Mouse (Mus musculus) midbrain, embryonic 12.5 days (tissue): ENCODE results near the gene Aph1c. TPM values are rescaled to one million over a fixed set of nuclear protein-coding genes. Genes with fewer than 3 reads are reported as not detected.
"Not testable (repeated sequence)": the region's sequence is repeated elsewhere in the genome, so short reads cannot be mapped to it uniquely, and the experiment has no call there.

Source experiments
- ATAC-seq: fragments of 200-750 bp; cut with Nextera tagmentation; 2 replicates; pipeline ENCODE4 v1.8.0; 2017; ENCODE audit warnings: low read depth, moderate TSS enrichment, moderate library complexity; ENCODE audit not compliant: low FRiP score
- H3K27ac ChIP-seq: fragments of 300-500 bp; sonication (generic); replicated peaks from 2 replicates; pipeline ENCODE4 v1.5.1; 2016; ENCODE audit warnings: mild to moderate bottlenecking
- H3K27me3 ChIP-seq: fragments of 300-500 bp; sonication (generic); 2 replicates; pipeline ENCODE4 v1.6.1; 2016; ENCODE audit warnings: mild to moderate bottlenecking
- H3K36me3 ChIP-seq: fragments of 300-500 bp; sonication (generic); 2 replicates; pipeline ENCODE4 v1.6.1; 2016
- H3K4me1 ChIP-seq: fragments of 300-500 bp; sonication (generic); 2 replicates; pipeline ENCODE4 v1.6.1; 2016
- H3K4me2 ChIP-seq: fragments of 300-500 bp; sonication (generic); replicated peaks from 2 replicates; pipeline ENCODE4 v1.6.1; 2016; ENCODE audit warnings: mild to moderate bottlenecking, moderate library complexity
- H3K4me3 ChIP-seq: fragments of 300-500 bp; sonication (generic); 2 replicates; pipeline ENCODE4 v1.5.1; 2016; ENCODE audit warnings: mild to moderate bottlenecking
- H3K9ac ChIP-seq: fragments of 300-500 bp; sonication (generic); replicated peaks from 2 replicates; pipeline ENCODE4 v1.6.1; 2016; ENCODE audit warnings: mild to moderate bottlenecking, moderate library complexity
- H3K9me3 ChIP-seq: fragments of 300-500 bp; sonication (generic); 2 replicates; pipeline ENCODE4 v1.6.1; 2016; ENCODE audit warnings: mild to moderate bottlenecking
- WGBS: fragments of 180-500 bp; shearing (Covaris S2); methylation state at CpG from one replicate; pipeline ENCODE4 v1.1.7; 2016; 5-methylcytosine and 5-hydroxymethylcytosine counted together
- polyA plus RNA-seq: library from polyadenylated mRNA; unstranded; fragments of >200 nt; fragmentation: Nextera tagmentation; extraction: Ambion mirVana; gene quantifications from 2 replicates; pipeline ENCODE4 v1.2.1, GENCODE M21; 2016

Aph1c gene
- 1.3 and 3.0 TPM in 2 replicates for polyA plus RNA-seq

GRCm38 (mm10) chr9:66834318-66835096 lies at the start of gene Aph1c:
Aph1c (minus strand) TSS chr9:66834726.
- Histone ChIP-seq H3K36me3 (no peaks in the 10 kb centered on the region), H3K4me3 (peak within 1 kb of the TSS; percentile 60), H3K4me1 (peaks cover 11% of the 10 kb centered on the region), H3K27ac (no peak within 1 kb of the TSS), H3K4me2 (peak within 1 kb of the TSS; percentile 92), H3K9me3 (no peaks in the 10 kb centered on the region), H3K27me3 (peaks cover 29% of the 10 kb centered on the region), H3K9ac (peak within 1 kb of the TSS; percentile 43)
- peak; percentile 100 for ATAC-seq
- under 1% methylated on average over 58 of the region's 58 CpGs for WGBS

- WGBS: 95% methylated on average over 5 of the region's 5 CpGs
- no peak overlapping the region for H3K4me2 ChIP-seq
- no peak overlapping the region for H3K27ac ChIP-seq
- H3K36me3 ChIP-seq: no peaks in the 10 kb centered on the region
- H3K9ac ChIP-seq: no peak overlapping the region
- no peaks in the 10 kb centered on the region for H3K9me3 ChIP-seq
- H3K4me1 ChIP-seq: peaks cover 31% of the 10 kb centered on the region
- ATAC-seq: no peak
- no peaks in the 10 kb centered on the region for H3K27me3 ChIP-seq
- no peak overlapping the region for H3K4me3 ChIP-seq
Observed at GRCm38 (mm10) chr9:66883500-66883899, 49.0 kb upstream of the Aph1c start.

- Histone ChIP-seq H3K9ac (no peak overlapping the region), H3K4me3 (no peak overlapping the region), H3K9me3 (no peaks in the 10 kb centered on the region), H3K27me3 (no peaks in the 10 kb centered on the region), H3K36me3 (no peaks in the 10 kb centered on the region), H3K4me1 (peaks cover 20% of the 10 kb centered on the region), H3K27ac (no peak overlapping the region), H3K4me2 (no peak overlapping the region)
- 69% methylated on average over 8 of the region's 8 CpGs for WGBS
- ATAC-seq: no peak
Observed at GRCm38 (mm10) chr9:66882406-66882821, 47.9 kb upstream of the Aph1c start.

- ATAC-seq: no peak
- Histone ChIP-seq H3K27me3 (no peaks in the 10 kb centered on the region), H3K9me3 (no peaks in the 10 kb centered on the region), H3K4me1 (peaks cover 15% of the 10 kb centered on the region), H3K36me3 (no peaks in the 10 kb centered on the region), H3K9ac (no peak overlapping the region), H3K27ac (no peak overlapping the region), H3K4me2 (no peak overlapping the region), H3K4me3 (no peak overlapping the region)
- 79% methylated on average over 3 of the region's 3 CpGs for WGBS
Observed at GRCm38 (mm10) chr9:66881858-66882257, 47.3 kb upstream of the Aph1c start.

- Histone ChIP-seq H3K36me3 (no peaks in the 10 kb centered on the region), H3K4me1 (peaks cover 7% of the 10 kb centered on the region; the same call in 1 of the 2 replicates), H3K9me3 (no peaks in the 10 kb centered on the region), H3K4me2 (no peak overlapping the region), H3K27ac (no peak overlapping the region), H3K27me3 (no peaks in the 10 kb centered on the region), H3K4me3 (no peak overlapping the region), H3K9ac (no peak overlapping the region)
- no peak for ATAC-seq
- WGBS: 94% methylated on average over 2 of the region's 2 CpGs
Observed at GRCm38 (mm10) chr9:66880752-66881151, 46.2 kb upstream of the Aph1c start.

- Histone ChIP-seq H3K4me2 (no peak overlapping the region), H3K27me3 (no peaks in the 10 kb centered on the region), H3K4me1 (peaks cover 7% of the 10 kb centered on the region; the same call in 1 of the 2 replicates), H3K9me3 (peaks cover 8% of the 10 kb centered on the region; the same call in 1 of the 2 replicates), H3K27ac (no peak overlapping the region), H3K9ac (no peak overlapping the region), H3K4me3 (no peak overlapping the region), H3K36me3 (no peaks in the 10 kb centered on the region)
- no peak for ATAC-seq
- WGBS: 86% methylated on average over 6 of the region's 6 CpGs
Observed at GRCm38 (mm10) chr9:66879486-66879885, 45.0 kb upstream of the Aph1c start.

GRCm38 (mm10) chr9:66878899-66879298 lies 44.4 kb upstream of the Aph1c start:
- no peak overlapping the region for H3K4me2 ChIP-seq
- 93% methylated on average over 3 of the region's 3 CpGs for WGBS
- H3K9ac ChIP-seq: no peak overlapping the region
- H3K36me3 ChIP-seq: no peaks in the 10 kb centered on the region
- ATAC-seq: no peak
- H3K4me3 ChIP-seq: no peak overlapping the region
- no peaks in the 10 kb centered on the region for H3K27me3 ChIP-seq
- no peak overlapping the region for H3K27ac ChIP-seq
- H3K4me1 ChIP-seq: peaks cover 7% of the 10 kb centered on the region; the same call in 1 of the 2 replicates
- peaks cover 11% of the 10 kb centered on the region; the same call in 1 of the 2 replicates for H3K9me3 ChIP-seq

GRCm38 (mm10) chr9:66876577-66876976 lies 42.1 kb upstream of the Aph1c start:
- ATAC-seq: no peak
- Histone ChIP-seq H3K4me1 (peaks cover 4% of the 10 kb centered on the region; the same call in 1 of the 2 replicates), H3K27me3 (no peaks in the 10 kb centered on the region), H3K36me3 (no peaks in the 10 kb centered on the region), H3K9me3 (peaks cover 11% of the 10 kb centered on the region; the same call in 1 of the 2 replicates), H3K4me3 (no peak overlapping the region), H3K4me2 (no peak overlapping the region), H3K9ac (no peak overlapping the region), H3K27ac (no peak overlapping the region)
- 89% methylated on average over 5 of the region's 5 CpGs for WGBS

- no peaks in the 10 kb centered on the region for H3K4me1 ChIP-seq
- no peak overlapping the region for H3K4me3 ChIP-seq
- H3K9me3 ChIP-seq: peaks cover 11% of the 10 kb centered on the region; the same call in 1 of the 2 replicates
- no peak overlapping the region for H3K27ac ChIP-seq
- no peak overlapping the region for H3K4me2 ChIP-seq
- whole genome bisulfite sequencing: 96% methylated on average over 5 of the region's 5 CpGs
- no peak overlapping the region for H3K9ac ChIP-seq
- ATAC-seq: no peak
- H3K27me3 ChIP-seq: no peaks in the 10 kb centered on the region
- H3K36me3 ChIP-seq: no peaks in the 10 kb centered on the region
Observed at GRCm38 (mm10) chr9:66874297-66874696, 39.8 kb upstream of the Aph1c start.

- Histone ChIP-seq H3K36me3 (no peaks in the 10 kb centered on the region), H3K27me3 (no peaks in the 10 kb centered on the region), H3K4me3 (no peak overlapping the region), H3K9me3 (peaks cover 11% of the 10 kb centered on the region; the same call in 1 of the 2 replicates), H3K4me1 (no peaks in the 10 kb centered on the region), H3K4me2 (no peak overlapping the region), H3K27ac (no peak overlapping the region), H3K9ac (no peak overlapping the region)
- no peak for ATAC-seq
Observed at GRCm38 (mm10) chr9:66873531-66873930, 39.0 kb upstream of the Aph1c start.

GRCm38 (mm10) chr9:66873009-66873408 lies 38.5 kb upstream of the Aph1c start:
- WGBS: 84% methylated on average over 2 of the region's 2 CpGs

GRCm38 (mm10) chr9:66872015-66872727 lies 37.6 kb upstream of the Aph1c start:
- H3K4me1 ChIP-seq: no peaks in the 10 kb centered on the region
- 81% methylated on average over 10 of the region's 10 CpGs for WGBS
- ATAC-seq: no peak

More at GRCm38 (mm10) chr9:66873009-66873408, 38.5 kb upstream of the Aph1c start:
- not testable (repeated sequence) for H3K4me3 ChIP-seq, H3K9ac ChIP-seq, ATAC-seq, H3K36me3 ChIP-seq, H3K4me1 ChIP-seq, H3K27me3 ChIP-seq, H3K4me2 ChIP-seq, H3K27ac ChIP-seq
- H3K9me3 ChIP-seq: peaks cover 11% of the 10 kb centered on the region; the same call in 1 of the 2 replicates

More at GRCm38 (mm10) chr9:66872015-66872727, 37.6 kb upstream of the Aph1c start:
- no peak overlapping the region for H3K27ac ChIP-seq
- no peak overlapping the region for H3K9ac ChIP-seq
- H3K4me2 ChIP-seq: no peak overlapping the region
- no peaks in the 10 kb centered on the region for H3K36me3 ChIP-seq
- peaks cover 11% of the 10 kb centered on the region; the same call in 1 of the 2 replicates for H3K9me3 ChIP-seq
- H3K4me3 ChIP-seq: no peak overlapping the region
- H3K27me3 ChIP-seq: no peaks in the 10 kb centered on the region
